Mouse (Mus musculus): ENCODE data around the gene Icmt. TPM values are rescaled to one million over a fixed set of nuclear protein-coding genes. Genes with fewer than 3 reads are reported as not detected.

Gene Icmt
- polyA plus RNA-seq, 1 experiment from 2014 or later, result 23.5 TPM

GRCm38 (mm10) chr4:152303172-152303571 lies 6.1 kb downstream of the Icmt start:
- Histone ChIP-seq H3K27ac (no peak overlapping the region), H3K9me3 (no peaks in the 10 kb centered on the region), H3K4me1 (peaks cover 9% of the 10 kb centered on the region), H3K27me3 (no peaks in the 10 kb centered on the region), H3K4me2 (no peak overlapping the region), H3K9ac (no peak overlapping the region), H3K4me3 (no peak overlapping the region), H3K36me3 (peaks cover 76% of the 10 kb centered on the region)
- ATAC-seq (ENCODE audit: insufficient number of reproducible peaks, insufficient read depth, low FRiP score, low TSS enrichment, low read depth), result no peak
- 88% methylated on average over 10 of the region's 10 CpGs for WGBS

- no peaks in the 10 kb centered on the region for H3K4me1 ChIP-seq
- no peak overlapping the region for H3K9ac ChIP-seq
- ATAC-seq (ENCODE audit: insufficient number of reproducible peaks, insufficient read depth, low FRiP score, low TSS enrichment, low read depth), result no peak
- H3K4me2 ChIP-seq, result no peak overlapping the region
- no peak overlapping the region for H3K4me3 ChIP-seq
- no peaks in the 10 kb centered on the region for H3K27me3 ChIP-seq
- WGBS, result 90% methylated on average over 6 of the region's 6 CpGs
- no peaks in the 10 kb centered on the region for H3K9me3 ChIP-seq
- H3K27ac ChIP-seq, result no peak overlapping the region
- peaks cover 85% of the 10 kb centered on the region for H3K36me3 ChIP-seq
These were observed 7.7 kb downstream of the Icmt start for GRCm38 (mm10) chr4:152304685-152305084.

DNA sequence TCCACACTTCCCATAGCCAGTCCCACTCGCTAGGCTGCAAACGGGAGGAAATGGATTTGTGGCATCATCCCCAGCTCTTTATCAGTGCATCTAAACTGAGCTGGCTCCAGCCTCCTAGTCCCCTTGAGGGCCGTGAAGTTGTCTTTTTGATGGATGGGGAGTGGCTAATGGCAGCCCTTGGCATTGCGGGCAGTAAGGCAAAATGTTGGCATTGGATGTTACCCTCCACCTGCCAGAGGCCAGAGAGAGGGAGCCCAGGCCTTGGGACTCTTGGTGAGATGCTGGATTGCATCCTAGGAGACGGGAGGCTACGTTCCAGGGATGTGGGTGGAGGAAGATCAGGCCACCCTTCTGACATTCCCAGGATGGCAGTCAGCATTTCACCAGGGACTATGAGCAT lies 9.0 kb downstream of the Icmt start:
- peaks cover 12% of the 10 kb centered on the region for H3K27me3 ChIP-seq
- H3K9ac ChIP-seq, result 0 out of 2 replicates have a peak overlapping the region, but pooled peaks have one; percentile 22
- H3K4me1 ChIP-seq, result no peaks in the 10 kb centered on the region
- H3K4me3 ChIP-seq, result no peak overlapping the region
- H3K4me2 ChIP-seq, result no peak overlapping the region
- H3K9me3 ChIP-seq, result no peaks in the 10 kb centered on the region
- no peak overlapping the region for H3K27ac ChIP-seq
- peaks cover 72% of the 10 kb centered on the region for H3K36me3 ChIP-seq
- no peak for ATAC-seq (ENCODE audit: insufficient number of reproducible peaks, insufficient read depth, low FRiP score, low TSS enrichment, low read depth)
- 83% methylated on average over 6 of the region's 6 CpGs for WGBS

GRCm38 (mm10) chr4:152307542-152307941 lies 10.5 kb downstream of the Icmt start:
- H3K4me2 ChIP-seq, result no peak overlapping the region
- 78% methylated on average over 9 of the region's 9 CpGs for WGBS
- H3K4me3 ChIP-seq, result no peak overlapping the region
- no peaks in the 10 kb centered on the region for H3K9me3 ChIP-seq
- H3K27ac ChIP-seq, result no peak overlapping the region
- H3K9ac ChIP-seq, result no peak overlapping the region
- no peak for ATAC-seq (ENCODE audit: insufficient number of reproducible peaks, insufficient read depth, low FRiP score, low TSS enrichment, low read depth)
- H3K36me3 ChIP-seq, result peaks cover 56% of the 10 kb centered on the region
- H3K27me3 ChIP-seq, result peaks cover 28% of the 10 kb centered on the region
- H3K4me1 ChIP-seq, result peaks cover 6% of the 10 kb centered on the region

- H3K4me1 ChIP-seq, result peaks cover 28% of the 10 kb centered on the region
- H3K9ac ChIP-seq, result no peak overlapping the region
- peak overlapping the region; percentile 67 for H3K4me2 ChIP-seq
- H3K27me3 ChIP-seq, result peaks cover 74% of the 10 kb centered on the region
- no peak overlapping the region for H3K27ac ChIP-seq
- no peaks in the 10 kb centered on the region for H3K9me3 ChIP-seq
- 2% methylated on average over 14 of the region's 14 CpGs for WGBS
- H3K4me3 ChIP-seq, result peak overlapping the region; percentile 41; the same call in 1 of the 2 replicates
- no peak for ATAC-seq (ENCODE audit: insufficient number of reproducible peaks, insufficient read depth, low FRiP score, low TSS enrichment, low read depth)
- peaks cover 15% of the 10 kb centered on the region for H3K36me3 ChIP-seq
These were observed 15.2 kb downstream of the Icmt start for GRCm38 (mm10) chr4:152312186-152312585.

DNA sequence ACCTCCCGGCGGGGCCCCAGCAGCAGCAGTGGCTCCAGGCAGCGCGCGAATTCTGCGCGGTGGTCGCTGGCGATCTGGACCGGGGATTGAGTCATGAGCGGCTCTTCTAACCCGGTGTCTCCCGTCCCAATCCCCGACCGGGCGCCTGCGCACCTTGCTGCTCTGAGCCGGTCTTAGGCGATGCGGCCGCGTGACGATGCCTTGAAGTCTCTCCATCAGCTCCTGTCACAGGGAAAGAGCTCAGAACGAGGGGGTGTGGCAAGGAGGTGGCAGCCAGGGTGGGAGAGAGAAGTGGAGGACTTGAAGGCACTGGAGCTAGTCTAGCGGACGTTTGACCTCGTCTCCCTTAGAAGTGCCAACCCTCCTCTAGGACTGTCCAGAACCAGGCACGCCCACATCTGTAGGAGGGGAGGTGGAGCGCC lies 16.2 kb downstream of the Icmt start:
- peaks cover 12% of the 10 kb centered on the region for H3K36me3 ChIP-seq
- peaks cover 85% of the 10 kb centered on the region for H3K27me3 ChIP-seq
- peak overlapping the region; percentile 67 for H3K4me2 ChIP-seq
- under 1% methylated on average over 29 of the region's 29 CpGs for WGBS
- no peaks in the 10 kb centered on the region for H3K9me3 ChIP-seq
- peak overlapping the region; percentile 47 for H3K9ac ChIP-seq
- H3K4me3 ChIP-seq, result peak overlapping the region; percentile 41
- H3K27ac ChIP-seq, result no peak overlapping the region
- peaks cover 28% of the 10 kb centered on the region for H3K4me1 ChIP-seq
- peak; percentile 67 for ATAC-seq (ENCODE audit: insufficient number of reproducible peaks, insufficient read depth, low FRiP score, low TSS enrichment, low read depth)

GRCm38 (mm10) chr4:152313934-152314333 lies 16.9 kb downstream of the Icmt start:
- Histone ChIP-seq H3K27ac (no peak overlapping the region), H3K4me2 (peak overlapping the region; percentile 67), H3K27me3 (peaks cover 92% of the 10 kb centered on the region), H3K9ac (no peak overlapping the region), H3K4me3 (no peak overlapping the region), H3K4me1 (peaks cover 35% of the 10 kb centered on the region), H3K9me3 (no peaks in the 10 kb centered on the region), H3K36me3 (peaks cover 5% of the 10 kb centered on the region; the same call in 1 of the 2 replicates)
- no peak for ATAC-seq (ENCODE audit: insufficient number of reproducible peaks, insufficient read depth, low FRiP score, low TSS enrichment, low read depth)

DNA sequence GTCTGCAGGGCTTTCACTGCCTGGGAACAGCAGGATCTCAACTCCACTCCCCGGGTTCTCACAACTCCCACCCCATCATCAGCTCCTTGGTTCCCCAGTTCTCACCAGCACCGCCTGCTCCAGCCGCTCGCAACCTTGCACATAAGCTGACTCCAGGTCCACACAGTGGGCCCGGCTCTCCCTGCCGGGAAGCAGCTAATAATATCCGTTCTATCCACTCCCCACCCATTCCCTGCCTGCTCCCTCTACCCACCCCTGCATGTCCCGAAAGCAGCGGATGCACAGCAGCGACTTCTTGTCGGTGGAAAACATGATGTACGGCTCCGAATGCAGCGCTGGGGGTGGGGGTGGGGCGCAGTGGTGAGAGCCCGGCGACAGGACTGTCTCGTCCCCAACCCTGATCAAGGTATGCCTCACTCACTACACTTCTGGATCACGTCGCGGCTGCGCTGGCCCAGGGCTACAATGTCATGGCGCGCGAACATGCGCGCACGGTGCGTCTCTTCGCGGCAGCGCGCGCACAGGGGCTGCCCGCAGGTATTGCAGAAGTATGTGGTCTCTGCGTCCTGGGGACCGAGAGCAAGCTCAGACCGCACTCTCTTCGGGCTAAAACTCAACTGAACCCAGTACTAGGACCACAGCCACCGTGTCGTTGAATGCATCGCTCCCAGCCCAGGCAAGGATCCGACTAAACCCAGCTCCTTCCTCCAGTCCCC lies 18.6 kb downstream of the Icmt start:
- Histone ChIP-seq H3K27me3 (peaks cover 85% of the 10 kb centered on the region), H3K27ac (no peak overlapping the region), H3K9me3 (no peaks in the 10 kb centered on the region), H3K36me3 (no peaks in the 10 kb centered on the region), H3K4me1 (peaks cover 36% of the 10 kb centered on the region), H3K4me2 (peak overlapping the region; percentile 58), H3K9ac (no peak overlapping the region), H3K4me3 (peak overlapping the region; percentile 33)
- under 1% methylated on average over 43 of the region's 43 CpGs for WGBS
- ATAC-seq (ENCODE audit: insufficient number of reproducible peaks, insufficient read depth, low FRiP score, low TSS enrichment, low read depth), result no peak

- H3K4me2 ChIP-seq, result no peak overlapping the region
- no peak overlapping the region for H3K4me3 ChIP-seq
- H3K9ac ChIP-seq, result no peak overlapping the region
- H3K4me1 ChIP-seq, result peaks cover 29% of the 10 kb centered on the region
- H3K36me3 ChIP-seq, result no peaks in the 10 kb centered on the region
- WGBS, result 76% methylated on average over 6 of the region's 6 CpGs
- no peak overlapping the region for H3K27ac ChIP-seq
- H3K9me3 ChIP-seq, result no peaks in the 10 kb centered on the region
- H3K27me3 ChIP-seq, result peaks cover 65% of the 10 kb centered on the region
- no peak for ATAC-seq (ENCODE audit: insufficient number of reproducible peaks, insufficient read depth, low FRiP score, low TSS enrichment, low read depth)
These were observed 20.6 kb downstream of the Icmt start for GRCm38 (mm10) chr4:152317631-152318033.

DNA sequence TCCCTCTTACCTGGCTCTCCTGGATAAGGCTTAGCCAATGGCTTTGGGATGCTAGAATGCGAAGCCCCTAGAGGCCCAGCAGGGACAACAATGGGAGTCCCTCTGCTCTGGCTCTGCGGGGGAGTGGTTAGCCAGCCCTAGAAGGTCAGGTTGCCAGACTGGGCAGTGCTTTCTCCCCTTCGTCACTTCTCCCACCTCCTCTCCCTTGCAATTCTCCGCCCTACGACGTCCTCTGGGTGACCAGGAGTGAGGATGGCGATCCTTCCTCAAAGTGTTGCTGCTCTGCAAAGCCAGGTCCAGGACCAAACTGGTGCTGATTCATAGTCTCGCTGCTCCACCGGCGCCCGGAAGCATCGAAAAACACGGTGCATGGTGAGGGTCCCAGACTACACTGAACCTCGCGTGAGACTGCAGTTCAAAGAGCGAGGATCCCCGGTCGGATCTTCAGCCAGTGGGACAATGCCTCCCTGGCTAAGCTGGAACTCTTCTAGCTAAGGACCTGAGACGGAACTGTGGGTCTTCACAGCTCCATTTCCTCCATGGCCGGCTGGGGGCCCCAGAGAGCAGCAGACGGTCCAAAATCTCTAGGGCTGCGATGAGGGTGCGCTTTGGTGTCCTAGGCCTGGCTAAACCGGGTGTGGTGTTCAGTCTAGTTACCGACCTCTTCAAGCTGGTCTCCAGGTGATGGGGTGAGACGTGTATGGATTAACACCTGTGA lies 21.6 kb downstream of the Icmt start, which contains the start of gene Rnf207:
Gene Rnf207 (minus strand): TSS at position 477 of the 718 bp plus-strand sequence.
- H3K27ac ChIP-seq, result no peak within 1 kb of the TSS
- H3K9ac ChIP-seq, result peak within 1 kb of the TSS; percentile 51
- ATAC-seq (ENCODE audit: insufficient number of reproducible peaks, insufficient read depth, low FRiP score, low TSS enrichment, low read depth), result no peak
- H3K36me3 ChIP-seq, result no peaks in the 10 kb centered on the region
- H3K4me3 ChIP-seq, result peak within 1 kb of the TSS; percentile 26
- H3K9me3 ChIP-seq, result no peaks in the 10 kb centered on the region
- H3K4me2 ChIP-seq, result peak within 1 kb of the TSS; percentile 48
- WGBS, result 4% methylated on average over 26 of the region's 26 CpGs
- peaks cover 54% of the 10 kb centered on the region for H3K27me3 ChIP-seq
- H3K4me1 ChIP-seq, result peaks cover 19% of the 10 kb centered on the region

DNA sequence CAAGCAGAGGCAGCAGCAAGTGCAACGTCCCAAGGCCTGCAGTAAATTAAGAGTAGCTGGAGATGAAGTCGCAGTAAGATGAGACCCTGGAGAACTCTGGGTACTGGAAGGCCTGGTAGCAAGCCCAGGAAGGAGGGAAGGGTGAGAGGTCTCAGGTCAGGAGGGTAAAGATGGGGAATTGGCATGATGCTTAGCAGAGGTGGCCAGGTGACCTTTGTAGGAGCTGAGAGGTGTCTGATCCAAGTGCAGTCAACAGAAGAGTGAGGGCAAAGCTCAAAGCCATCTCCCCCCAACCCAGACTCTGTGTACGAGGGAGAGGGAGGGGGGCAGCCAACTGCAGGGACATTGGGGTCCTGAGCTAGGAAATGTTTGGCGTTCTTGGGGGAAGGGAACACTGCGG lies 24.4 kb downstream of the Icmt start:
- Histone ChIP-seq H3K9ac (no peak overlapping the region), H3K4me1 (peaks cover 8% of the 10 kb centered on the region), H3K36me3 (no peaks in the 10 kb centered on the region), H3K4me2 (no peak overlapping the region), H3K27ac (no peak overlapping the region), H3K27me3 (peaks cover 27% of the 10 kb centered on the region), H3K9me3 (no peaks in the 10 kb centered on the region), H3K4me3 (no peak overlapping the region)
- no peak for ATAC-seq (ENCODE audit: insufficient number of reproducible peaks, insufficient read depth, low FRiP score, low TSS enrichment, low read depth)
- WGBS, result 34% methylated on average over 5 of the region's 5 CpGs

Data from embryonic facial prominence, embryonic 13.5 days (tissue).